Mouse (Mus musculus): ENCODE results near the gene F11r. TPM values are rescaled to one million over a fixed set of nuclear protein-coding genes. Genes with fewer than 3 reads are reported as not detected.

F11r gene
- polyA plus RNA-seq, 1 experiment from 2014 or later, result 10.5 TPM

Other genes starting within 250 kb of the F11r start
- 15.1 and 20.7 TPM in 2 replicates for gene Pcp4l1, start 241.3 kb upstream of the F11r start, polyA plus RNA-seq (2015; fragmentation: Nextera tagmentation; extraction: Ambion mirVana)
- gene Nr1i3, start 223.6 kb upstream of the F11r start, polyA plus RNA-seq (2015; fragmentation: Nextera tagmentation; extraction: Ambion mirVana), result 0.38 and 0.47 TPM in 2 replicates
- 46.8 and 58.3 TPM in 2 replicates for gene Tomm40l, start 215.0 kb upstream of the F11r start, polyA plus RNA-seq (2015; fragmentation: Nextera tagmentation; extraction: Ambion mirVana)
- 2.1 and 3.1 TPM in 2 replicates for gene Apoa2, start 212.5 kb upstream of the F11r start, polyA plus RNA-seq (2015; fragmentation: Nextera tagmentation; extraction: Ambion mirVana)
- gene Fcer1g, start 203.2 kb upstream of the F11r start, polyA plus RNA-seq (2015; fragmentation: Nextera tagmentation; extraction: Ambion mirVana), result 15.9 and 19.3 TPM in 2 replicates
- gene Adamts4, start 187.1 kb upstream of the F11r start, polyA plus RNA-seq (2015; fragmentation: Nextera tagmentation; extraction: Ambion mirVana), result 8.7 and 9.1 TPM in 2 replicates
- gene Ndufs2, start 186.1 kb upstream of the F11r start, polyA plus RNA-seq (2015; fragmentation: Nextera tagmentation; extraction: Ambion mirVana), result 218 and 225 TPM in 2 replicates
- 113 and 115 TPM in 2 replicates for gene B4galt3, start 167.2 kb upstream of the F11r start, polyA plus RNA-seq (2015; fragmentation: Nextera tagmentation; extraction: Ambion mirVana)
- 44.4 and 49.5 TPM in 2 replicates for gene Ppox, start 156.3 kb upstream of the F11r start, polyA plus RNA-seq (2015; fragmentation: Nextera tagmentation; extraction: Ambion mirVana)
- gene Usp21, start 149.5 kb upstream of the F11r start, polyA plus RNA-seq (2015; fragmentation: Nextera tagmentation; extraction: Ambion mirVana), result 105 and 112 TPM in 2 replicates
- 105 and 116 TPM in 2 replicates for gene Ufc1, start 142.5 kb upstream of the F11r start, polyA plus RNA-seq (2015; fragmentation: Nextera tagmentation; extraction: Ambion mirVana)
- 53.6 and 55.2 TPM in 2 replicates for gene Dedd, start 108.4 kb upstream of the F11r start, polyA plus RNA-seq (2015; fragmentation: Nextera tagmentation; extraction: Ambion mirVana)
- 53.8 and 56.9 TPM in 2 replicates for gene Nit1, start 91.9 kb upstream of the F11r start, polyA plus RNA-seq (2015; fragmentation: Nextera tagmentation; extraction: Ambion mirVana)
- 146 and 166 TPM in 2 replicates for gene Pfdn2, start 91.9 kb upstream of the F11r start, polyA plus RNA-seq (2015; fragmentation: Nextera tagmentation; extraction: Ambion mirVana)
- 4.3 and 4.6 TPM in 2 replicates for gene Klhdc9, start 76.7 kb upstream of the F11r start, polyA plus RNA-seq (2015; fragmentation: Nextera tagmentation; extraction: Ambion mirVana)
- gene Nectin4, start 67.4 kb upstream of the F11r start, polyA plus RNA-seq (2015; fragmentation: Nextera tagmentation; extraction: Ambion mirVana), result 3.6 and 3.9 TPM in 2 replicates
- 0.45 and 0.59 TPM in 2 replicates for gene Arhgap30, start 48.6 kb upstream of the F11r start, polyA plus RNA-seq (2015; fragmentation: Nextera tagmentation; extraction: Ambion mirVana)
- gene Usf1, start 26.2 kb upstream of the F11r start, polyA plus RNA-seq (2015; fragmentation: Nextera tagmentation; extraction: Ambion mirVana), result 197 and 201 TPM in 2 replicates
- gene Tstd1, start 18.7 kb upstream of the F11r start, polyA plus RNA-seq (2015; fragmentation: Nextera tagmentation; extraction: Ambion mirVana), result 6.2 and 7.6 TPM in 2 replicates
- 34.8 and 35.9 TPM in 2 replicates for gene Alyref2, start 65.9 kb downstream of the F11r start, polyA plus RNA-seq (2015; fragmentation: Nextera tagmentation; extraction: Ambion mirVana)
- not detected in 2 replicates for gene Itln1, start 97.8 kb downstream of the F11r start, polyA plus RNA-seq (2015; fragmentation: Nextera tagmentation; extraction: Ambion mirVana)
- gene Cd244a, start 121.7 kb downstream of the F11r start, polyA plus RNA-seq (2015; fragmentation: Nextera tagmentation; extraction: Ambion mirVana), result not detected in 2 replicates
- 0.11 and 0.14 TPM in 2 replicates for gene Ly9, start 169.9 kb downstream of the F11r start, polyA plus RNA-seq (2015; fragmentation: Nextera tagmentation; extraction: Ambion mirVana)
- gene Slamf7, start 215.5 kb downstream of the F11r start, polyA plus RNA-seq (2015; fragmentation: Nextera tagmentation; extraction: Ambion mirVana), result not detected in 2 replicates
- 0.57 and 1.0 TPM in 2 replicates for gene Cd48, start 244.5 kb downstream of the F11r start, polyA plus RNA-seq (2015; fragmentation: Nextera tagmentation; extraction: Ambion mirVana)

Data from midbrain, embryonic 16.5 days (tissue).